Mouse (Mus musculus) olfactory bulb, adult 2 months (tissue): ENCODE measurements around the gene Zfp37.

Experiments
- CTCF ChIP-seq: fragments of 200-500 bp; IDR thresholded peaks from 2 replicates; pipeline ENCODE4 v1.5.1; 2012; ENCODE audit warnings: low read depth, mild to moderate bottlenecking, low read length, moderate library complexity; ENCODE audit not compliant: insufficient read depth
- POLR2A ChIP-seq: fragments of 200-500 bp; IDR thresholded peaks from 2 replicates; pipeline ENCODE4 v1.6.1; 2012; ENCODE audit warnings: mild to moderate bottlenecking, low read depth, low read length, moderate library complexity; ENCODE audit not compliant: insufficient read depth

DNA sequence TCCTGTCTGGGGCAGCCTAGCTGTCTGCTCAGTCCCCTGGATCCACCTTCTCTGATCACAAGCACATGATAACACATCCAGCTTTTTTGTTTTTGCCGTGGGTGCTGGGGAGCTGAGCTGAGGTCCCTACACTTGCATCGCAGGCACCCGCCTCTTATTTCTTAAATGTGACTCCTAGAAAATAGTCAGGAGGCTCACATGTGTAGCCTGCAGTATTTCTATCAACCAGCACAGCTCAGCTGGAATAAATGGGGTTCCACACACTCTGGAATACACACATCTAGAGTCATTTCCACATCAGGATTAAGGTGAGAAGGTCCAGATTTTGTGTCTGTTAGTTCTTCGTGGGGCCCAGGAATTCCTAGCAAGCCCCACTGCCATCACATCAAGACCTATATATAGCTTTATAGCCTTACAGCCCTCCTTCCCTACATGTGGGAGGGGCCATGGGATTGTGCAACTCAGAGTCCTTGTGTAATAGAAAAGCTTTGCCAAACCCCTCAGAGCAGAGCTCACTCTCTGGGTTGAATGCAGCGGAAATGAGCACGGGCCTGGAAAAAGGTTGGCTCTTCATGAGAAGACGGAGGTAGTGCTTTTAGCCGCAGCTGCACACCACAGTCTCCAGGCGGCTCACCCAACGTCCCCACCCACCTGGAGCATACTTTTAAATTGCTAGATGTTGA lies 34.4 kb upstream of the Zfp37 start:
- no peak for TF ChIP-seq POLR2A
- no peak for TF ChIP-seq CTCF
